Mouse (Mus musculus) cerebellum, postnatal 25 days (tissue): ENCODE data around the gene Kif17.

ENCODE experiments used
- DNase-seq, 2 experiments: peaks; one replicate each; pipeline ENCODE4 v3.0.0; 2021; ENCODE audit warnings: mixed read lengths in 2 of 2

The Kif17 gene

GRCm38 (mm10) chr4:138261843-138262681 is 11.8 kb downstream of the Kif17 start:
- peak; percentile 88 to 92 for DNase-seq

- no peak for DNase-seq
These were observed 17.6 kb downstream of the Kif17 start for GRCm38 (mm10) chr4:138267869-138268268.

GRCm38 (mm10) chr4:138272011-138272997 is 22.1 kb downstream of the Kif17 start:
- no peak for DNase-seq

GRCm38 (mm10) chr4:138278346-138278745 is 28.1 kb downstream of the Kif17 start:
- no peak for DNase-seq

- DNase-seq: peak; percentile 36 to 58
These were observed 32.6 kb downstream of the Kif17 start for GRCm38 (mm10) chr4:138282834-138283233.

- no peak for DNase-seq
These were observed 36.2 kb downstream of the Kif17 start for GRCm38 (mm10) chr4:138286411-138286810.

GRCm38 (mm10) chr4:138288691-138289090 is 38.5 kb downstream of the Kif17 start:
- no peak for DNase-seq

- no peak for DNase-seq
These were observed 41.8 kb downstream of the Kif17 start for GRCm38 (mm10) chr4:138292028-138292427.

GRCm38 (mm10) chr4:138293261-138293948 is 43.2 kb downstream of the Kif17 start:
- no peak for DNase-seq

GRCm38 (mm10) chr4:138293949-138294550 is 43.8 kb downstream of the Kif17 start:
- DNase-seq: no peak

GRCm38 (mm10) chr4:138301271-138301780 is 51.1 kb downstream of the Kif17 start:
- no peak for DNase-seq

GRCm38 (mm10) chr4:138303011-138303410 is 52.8 kb downstream of the Kif17 start:
- no peak for DNase-seq

- peak in 1 of 2 experiments; percentile 48 for DNase-seq
These were observed 53.5 kb downstream of the Kif17 start for GRCm38 (mm10) chr4:138303742-138304141.

- DNase-seq: peak; percentile 97 to 99
These were observed 54.3 kb downstream of the Kif17 start, which contains the start of gene Ddost for GRCm38 (mm10) chr4:138304340-138305104. Gene Ddost, plus strand, starts transcription at chr4:138304730.

GRCm38 (mm10) chr4:138307025-138307424 is 56.8 kb downstream of the Kif17 start:
- peak in 1 of 2 experiments; percentile 29 for DNase-seq

GRCm38 (mm10) chr4:138307739-138308138 is 57.5 kb downstream of the Kif17 start:
- no peak for DNase-seq

GRCm38 (mm10) chr4:138310311-138310910 is 60.2 kb downstream of the Kif17 start:
- peak in 1 of 2 experiments; percentile 21 for DNase-seq

GRCm38 (mm10) chr4:138311595-138311994 is 61.4 kb downstream of the Kif17 start:
- DNase-seq: peak; percentile 76 to 81

GRCm38 (mm10) chr4:138312105-138312504 is 61.9 kb downstream of the Kif17 start:
- no peak for DNase-seq

- no peak for DNase-seq
These were observed 62.8 kb downstream of the Kif17 start for GRCm38 (mm10) chr4:138313021-138313420.

GRCm38 (mm10) chr4:138313795-138314194 is 63.6 kb downstream of the Kif17 start:
- DNase-seq: no peak
